Mouse (Mus musculus) thymus, adult 2 months (tissue): ENCODE measurements around the gene Atp5h.

Source experiments
- CTCF ChIP-seq: fragments of 200-500 bp; IDR thresholded peaks from 2 replicates; pipeline ENCODE4 v1.5.1; 2012; ENCODE audit warnings: mild to moderate bottlenecking, control low read depth, low read length, moderate library complexity, borderline replicate concordance; ENCODE audit not compliant: control insufficient read depth, poor library complexity, insufficient read depth; ENCODE audit errors: extremely low read depth
- POLR2A ChIP-seq: fragments of 200-500 bp; IDR thresholded peaks from 2 replicates; pipeline ENCODE4 v1.6.1; 2012; ENCODE audit warnings: mild to moderate bottlenecking, low read length, control low read depth, moderate library complexity; ENCODE audit not compliant: control insufficient read depth, poor library complexity, insufficient read depth; ENCODE audit errors: extremely low read depth

- no peak for TF ChIP-seq POLR2A
- TF ChIP-seq CTCF, result no peak
Measured at GRCm38 (mm10) chr11:115421972-115422371, 2.2 kb upstream of the Atp5h start.
